Mouse (Mus musculus) neural tube, embryonic 11.5 days (tissue): ENCODE results near the gene Six4. TPM values are rescaled to one million over a fixed set of nuclear protein-coding genes. Genes with fewer than 3 reads are reported as not detected.

Experiments used
- ATAC-seq: fragments of 200-750 bp; cut with Nextera tagmentation; 2 replicates; pipeline ENCODE4 v1.8.0; 2017; ENCODE audit warnings: moderate number of reproducible peaks, mild to moderate bottlenecking, moderate TSS enrichment, moderate library complexity; ENCODE audit not compliant: insufficient read depth, low FRiP score, low TSS enrichment
- DNase-seq: peaks from one replicate; pipeline ENCODE4 v3.0.0-alpha.2; 2015; ENCODE audit warnings: low spot score
- H3K27ac ChIP-seq: fragments of 300-500 bp; sonication (generic); 2 replicates; pipeline ENCODE4 v1.5.1; 2014; ENCODE audit warnings: low read depth, mild to moderate bottlenecking, low read length
- H3K27me3 ChIP-seq: fragments of 300-500 bp; sonication (generic); 2 replicates; pipeline ENCODE4 v1.6.1; 2014; ENCODE audit warnings: mild to moderate bottlenecking, low read length, mixed read lengths; ENCODE audit not compliant: control insufficient read depth, insufficient read depth
- H3K36me3 ChIP-seq: fragments of 300-500 bp; sonication (generic); 2 replicates; pipeline ENCODE4 v1.6.1; 2014; ENCODE audit warnings: mild to moderate bottlenecking, low read length, moderate library complexity, mixed read lengths; ENCODE audit not compliant: control insufficient read depth, insufficient read depth
- H3K4me1 ChIP-seq: fragments of 300-500 bp; sonication (generic); 2 replicates; pipeline ENCODE4 v1.6.1; 2014; ENCODE audit warnings: low read length, mixed read lengths; ENCODE audit not compliant: control insufficient read depth, insufficient read depth
- H3K4me2 ChIP-seq: fragments of 300-500 bp; sonication (generic); 2 replicates; pipeline ENCODE4 v1.6.1; 2014; ENCODE audit warnings: low read depth, mild to moderate bottlenecking, moderate library complexity
- H3K4me3 ChIP-seq: fragments of 300-500 bp; sonication (generic); 2 replicates; pipeline ENCODE4 v1.5.1; 2014; ENCODE audit warnings: low read depth, low read length
- H3K9ac ChIP-seq: fragments of 300-500 bp; sonication (generic); 2 replicates; pipeline ENCODE4 v1.6.1; 2014; ENCODE audit warnings: mild to moderate bottlenecking, low read length
- H3K9me3 ChIP-seq: fragments of 300-500 bp; sonication (generic); 2 replicates; pipeline ENCODE4 v1.6.1; 2016; ENCODE audit warnings: low read length; ENCODE audit not compliant: control insufficient read depth
- WGBS: fragments of 180-500 bp; shearing (Covaris S2); extraction: QIAGEN DNeasy Blood & Tissue Kit; methylation state at CpG from one replicate; pipeline ENCODE4 v1.1.7; 2014; 5-methylcytosine and 5-hydroxymethylcytosine counted together
- polyA plus RNA-seq: library from polyadenylated mRNA; unstranded; fragments of >200 nt; fragmentation: Nextera tagmentation; extraction: Ambion mirVana; gene quantifications from 2 replicates; pipeline ENCODE4 v1.2.1, GENCODE M21; 2014

Six4 gene
- polyA plus RNA-seq, 1 experiment from 2014 or later, result 8.5 TPM

DNA sequence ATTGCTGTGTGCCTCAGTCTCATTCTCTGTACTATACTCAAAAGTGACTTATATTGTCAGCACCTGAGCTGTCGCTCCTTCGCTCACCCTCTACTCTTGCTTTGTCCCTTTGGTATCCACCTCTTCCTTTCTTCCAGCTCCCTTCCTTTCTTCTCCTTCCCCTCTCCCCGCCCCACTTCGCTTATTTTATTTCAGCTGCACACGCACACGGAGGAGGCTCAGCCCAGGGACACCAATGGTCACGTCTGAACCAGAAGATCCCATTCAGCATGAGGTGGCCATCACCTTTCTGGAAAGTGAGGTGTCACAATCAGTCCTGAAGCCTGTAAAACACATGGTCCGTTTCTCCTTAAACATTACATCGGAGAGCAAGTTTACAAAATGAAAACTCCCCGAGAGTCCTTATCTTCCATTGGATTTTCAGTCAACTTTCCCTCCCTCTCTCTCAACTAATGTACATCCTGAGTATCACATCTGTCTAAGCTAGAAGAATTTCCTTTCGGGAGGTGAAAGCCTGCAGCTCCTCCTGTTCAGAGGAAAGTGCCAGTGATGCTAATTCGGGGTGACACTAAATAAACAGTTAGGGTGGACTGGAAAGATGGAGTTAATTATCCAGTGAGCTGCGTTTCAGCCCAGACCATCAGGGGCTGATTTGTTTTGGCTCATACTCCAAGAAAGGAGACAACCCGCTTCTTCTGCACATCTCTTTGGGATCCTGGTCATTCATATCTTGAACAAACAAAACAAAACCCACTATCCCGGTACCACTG is 62.3 kb downstream of the Six4 start:
- Histone ChIP-seq H3K4me3 (no peak overlapping the region), H3K36me3 (no peaks in the 10 kb centered on the region), H3K27me3 (peaks cover 81% of the 10 kb centered on the region), H3K9me3 (no peaks in the 10 kb centered on the region), H3K27ac (no peak overlapping the region), H3K4me2 (no peak overlapping the region), H3K9ac (no peak overlapping the region), H3K4me1 (0 out of 2 replicates have a peak, but pooled peaks cover 8% of the 10 kb centered on the region)
- 1% methylated on average over 15 of the region's 15 CpGs for WGBS
- ATAC-seq (no peak), DNase-seq (peak; percentile 44)

DNA sequence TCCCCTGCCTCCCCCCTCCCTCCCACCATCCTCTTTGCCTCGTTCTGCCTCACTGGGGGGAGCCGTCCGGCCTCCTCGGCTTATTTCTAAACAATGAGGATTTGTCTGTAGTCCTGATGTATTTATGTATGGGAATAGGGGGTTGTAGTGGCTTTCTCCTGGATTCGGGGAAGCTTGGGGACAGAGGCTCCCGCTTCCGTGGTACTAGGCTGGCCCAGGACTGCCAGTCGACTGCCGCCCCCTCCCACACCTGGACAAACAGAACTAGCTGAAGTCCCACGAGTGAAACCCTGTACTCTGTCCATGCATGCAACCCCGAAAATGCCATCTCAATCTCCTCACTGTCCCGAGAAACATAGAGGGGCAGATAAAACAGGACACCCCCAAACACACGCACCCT is 63.0 kb downstream of the Six4 start:
- Histone ChIP-seq H3K36me3 (no peaks in the 10 kb centered on the region), H3K4me1 (0 out of 2 replicates have a peak, but pooled peaks cover 8% of the 10 kb centered on the region), H3K4me2 (peak overlapping the region; percentile 14), H3K27me3 (peaks cover 84% of the 10 kb centered on the region), H3K4me3 (no peak overlapping the region), H3K27ac (no peak overlapping the region), H3K9ac (no peak overlapping the region), H3K9me3 (no peaks in the 10 kb centered on the region)
- no peak for ATAC-seq
- DNase-seq, result no peak
- WGBS, result 1% methylated on average over 13 of the region's 13 CpGs

Other genes starting within 250 kb of the Six4 start
- gene Six6, start 173.6 kb downstream of the Six4 start, polyA plus RNA-seq, result not detected in 2 replicates
- gene 4930447C04Rik, start 172.7 kb downstream of the Six4 start, polyA plus RNA-seq, result 1.9 and 2.6 TPM in 2 replicates
- 32.7 and 34.9 TPM in 2 replicates for gene Six1, start 59.6 kb downstream of the Six4 start, polyA plus RNA-seq
- gene Mnat1, start 10.3 kb upstream of the Six4 start, polyA plus RNA-seq, result 43.1 and 43.7 TPM in 2 replicates
- gene Trmt5, start 173.3 kb upstream of the Six4 start, polyA plus RNA-seq, result 19.0 and 21.1 TPM in 2 replicates
- gene Slc38a6, start 173.3 kb upstream of the Six4 start, polyA plus RNA-seq, result 8.3 and 11.6 TPM in 2 replicates